Mouse (Mus musculus): ENCODE measurements around the gene 4930407I10Rik. TPM values are rescaled to one million over a fixed set of nuclear protein-coding genes. Genes with fewer than 3 reads are reported as not detected.

4930407I10Rik gene
- total and polyA plus RNA-seq, 3 experiments, result not detected

DNA sequence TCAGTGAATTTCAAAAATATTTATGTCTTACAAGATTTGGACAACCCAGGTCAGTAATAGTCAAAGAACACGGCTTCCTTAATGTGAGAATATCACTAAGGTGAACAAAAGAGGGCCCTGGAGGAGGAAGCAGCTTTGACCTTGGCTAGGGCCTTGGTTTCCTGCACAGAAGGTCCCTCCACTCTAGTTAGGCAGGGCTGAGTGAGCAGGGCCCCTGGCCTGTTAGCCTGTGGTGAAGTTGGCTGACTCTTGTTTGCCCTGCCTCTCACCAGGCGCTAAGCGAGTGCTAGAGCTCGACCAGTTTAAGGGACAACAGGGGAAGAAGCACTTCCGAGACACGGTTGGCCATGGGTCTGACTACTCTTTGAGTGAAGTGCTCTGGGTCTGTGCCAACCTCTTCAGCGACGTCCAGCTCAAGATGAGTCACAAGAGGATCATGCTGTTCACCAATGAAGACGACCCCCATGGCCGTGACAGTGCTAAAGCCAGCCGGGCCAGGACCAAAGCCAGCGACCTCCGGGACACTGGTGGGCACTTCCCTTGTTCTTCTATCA lies 36.3 kb upstream of the 4930407I10Rik start:
- Histone ChIP-seq H3K9me3 (replicated peaks; ENCODE audit: insufficient read depth, low read length) (no peaks in the 10 kb centered on the region), H3K9ac (ENCODE audit: control insufficient read depth, low read depth, low read length, poor library complexity, severe bottlenecking) (no peak overlapping the region), H3K27ac (ENCODE audit: control insufficient read depth, low read depth, low read length) (no peak overlapping the region), H3K27me3 (ENCODE audit: control insufficient read depth in 1 of 2, insufficient read depth in 2 of 2, low read length in 2 of 2) (no peaks in the 10 kb centered on the region), H3K36me3 (ENCODE audit: control insufficient read depth in 1 of 2, insufficient read depth in 2 of 2, low read length in 2 of 2) (peaks cover 16 to 24% of the 10 kb centered on the region in 2 experiments), H3K79me2 (ENCODE audit: control insufficient read depth, insufficient read depth, low read length, poor library complexity) (peaks cover 3% of the 10 kb centered on the region), H3K4me3 (ENCODE audit: control insufficient read depth in 1 of 2, insufficient read depth in 1 of 2, low read depth in 2 of 2, low read length in 2 of 2) (no peak overlapping the region), H3K4me1 (ENCODE audit: control insufficient read depth in 1 of 2, insufficient read depth in 2 of 2, low read length in 2 of 2) (peaks cover 2 to 12% of the 10 kb centered on the region in 2 experiments; a peak in 2 of 4 replicates)
- DNase-seq (ENCODE audit: low read depth, low spot score), result no peak
- TF ChIP-seq HCFC1 (IDR thresholded peaks at IDR 0.05; ENCODE audit: low read depth, low read length) (no peak), CHD1 (IDR thresholded peaks at IDR 0.05; ENCODE audit: low read depth, low read length) (no peak), TCF12 (IDR thresholded peaks at IDR 0.05; ENCODE audit: low read depth, low read length) (no peak), ETS1 (IDR thresholded peaks at IDR 0.05; ENCODE audit: low read depth, low read length) (no peak), SIN3A (IDR thresholded peaks at IDR 0.05; ENCODE audit: low read length) (no peak), CTCF (IDR thresholded peaks at IDR 0.05 in 2 of 3, conservative IDR thresholded peaks at IDR 0.05 in 1 of 3; ENCODE audit: control insufficient read depth in 1 of 3, insufficient read depth in 1 of 3, low read depth in 2 of 3, low read length in 3 of 3, poor library complexity in 1 of 3, severe bottlenecking in 1 of 3) (no peak), RAD21 (IDR thresholded peaks at IDR 0.05; ENCODE audit: low read depth, low read length) (no peak), TAL1 (IDR thresholded peaks at IDR 0.05; ENCODE audit: low read length) (no peak), NRF1 (IDR thresholded peaks at IDR 0.05; ENCODE audit: insufficient read depth, low read depth, low read length, poor library complexity, severe bottlenecking) (no peak), ELF1 (IDR thresholded peaks at IDR 0.05; ENCODE audit: low read depth, low read length) (no peak), USF1 (IDR thresholded peaks at IDR 0.05; ENCODE audit: low read depth, low read length) (no peak), BHLHE40 (IDR thresholded peaks at IDR 0.05; ENCODE audit: borderline replicate concordance, low read depth, low read length) (no peak), USF2 (IDR thresholded peaks at IDR 0.05; ENCODE audit: borderline replicate concordance in 1 of 2, insufficient read depth in 1 of 2, low read depth in 1 of 2, low read length in 2 of 2) (no peak), E2F4 (IDR thresholded peaks at IDR 0.05; ENCODE audit: borderline replicate concordance, low read depth, low read length) (no peak)

DNA sequence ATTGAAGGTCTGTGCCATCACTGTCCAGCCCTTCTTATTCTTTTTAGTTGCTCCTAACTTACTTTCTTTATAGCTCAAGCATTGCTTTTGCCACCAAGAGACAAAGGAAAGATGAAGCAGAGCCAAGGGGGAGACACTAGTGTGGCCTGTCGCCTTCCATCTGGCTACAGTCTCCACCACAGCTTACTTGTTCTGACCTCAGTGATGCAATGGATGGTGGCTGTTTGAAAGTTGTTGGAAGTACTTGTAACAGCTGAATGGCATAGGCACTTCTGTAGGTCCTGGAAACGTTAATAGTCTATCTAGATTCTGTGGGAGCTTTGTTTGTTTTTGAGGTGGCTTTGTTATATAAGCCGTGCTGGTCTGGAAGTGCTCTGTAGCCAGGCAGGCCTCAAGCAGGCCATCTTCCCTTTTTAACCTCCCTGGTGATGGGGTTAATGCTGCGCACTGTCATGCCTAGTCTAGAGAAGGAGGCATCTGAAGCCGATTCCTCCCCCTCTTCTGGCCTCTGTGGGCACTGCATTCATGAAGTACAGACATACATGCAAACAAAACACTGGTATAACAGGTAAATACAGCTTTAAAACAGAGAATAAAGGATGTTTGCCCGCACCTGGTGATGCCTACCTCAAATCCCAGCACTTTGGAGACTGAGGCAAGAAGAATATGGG lies 34.9 kb upstream of the 4930407I10Rik start:
- Histone ChIP-seq H3K79me2 (ENCODE audit: control insufficient read depth, insufficient read depth, low read length, poor library complexity) (no peaks in the 10 kb centered on the region), H3K9me3 (replicated peaks; ENCODE audit: insufficient read depth, low read length) (no peaks in the 10 kb centered on the region), H3K4me3 (ENCODE audit: control insufficient read depth in 1 of 2, insufficient read depth in 1 of 2, low read depth in 2 of 2, low read length in 2 of 2) (no peak overlapping the region), H3K4me1 (ENCODE audit: control insufficient read depth in 1 of 2, insufficient read depth in 2 of 2, low read length in 2 of 2) (peaks cover 2 to 7% of the 10 kb centered on the region in 2 experiments; a peak in 2 of 4 replicates), H3K9ac (ENCODE audit: control insufficient read depth, low read depth, low read length, poor library complexity, severe bottlenecking) (no peak overlapping the region), H3K27me3 (ENCODE audit: control insufficient read depth in 1 of 2, insufficient read depth in 2 of 2, low read length in 2 of 2) (no peaks in the 10 kb centered on the region), H3K27ac (ENCODE audit: control insufficient read depth, low read depth, low read length) (no peak overlapping the region), H3K36me3 (ENCODE audit: control insufficient read depth in 1 of 2, insufficient read depth in 2 of 2, low read length in 2 of 2) (peaks cover 8 to 27% of the 10 kb centered on the region in 2 experiments)
- TF ChIP-seq MAX (IDR thresholded peaks at IDR 0.05; ENCODE audit: low read length) (no peak), ZC3H11A (IDR thresholded peaks at IDR 0.05; ENCODE audit: low read depth, low read length) (no peak), CTCF (IDR thresholded peaks at IDR 0.05 in 2 of 3, conservative IDR thresholded peaks at IDR 0.05 in 1 of 3; ENCODE audit: control insufficient read depth in 1 of 3, insufficient read depth in 1 of 3, low read depth in 2 of 3, low read length in 3 of 3, poor library complexity in 1 of 3, severe bottlenecking in 1 of 3) (no peak), USF1 (IDR thresholded peaks at IDR 0.05; ENCODE audit: low read depth, low read length) (no peak), CHD2 (IDR thresholded peaks at IDR 0.05; ENCODE audit: low read length) (no peak), SMC3 (IDR thresholded peaks at IDR 0.05; ENCODE audit: low read depth, low read length) (0 out of 2 replicates have a peak, but pooled peaks have one; percentile 14)
- DNase-seq (ENCODE audit: low read depth, low spot score), result no peak

Data from MEL (cell line).